Mouse (Mus musculus) midbrain, postnatal 0 days (tissue): ENCODE data around the gene Col27a1. TPM values are rescaled to one million over a fixed set of nuclear protein-coding genes. Genes with fewer than 3 reads are reported as not detected.

Source experiments
- ATAC-seq: fragments of 200-750 bp; cut with Nextera tagmentation; 2 replicates; pipeline ENCODE4 v1.8.0; 2017; ENCODE audit warnings: moderate number of reproducible peaks, mild to moderate bottlenecking, moderate TSS enrichment, moderate library complexity; ENCODE audit not compliant: low FRiP score
- DNase-seq: peaks from one replicate; pipeline ENCODE4 v3.0.0-alpha.2; 2015; ENCODE audit warnings: low spot score
- H3K27ac ChIP-seq: fragments of 300-500 bp; sonication (generic); 2 replicates; pipeline ENCODE4 v1.5.1; 2014; ENCODE audit warnings: low read depth, mild to moderate bottlenecking, low read length, mixed read lengths
- H3K27me3 ChIP-seq: fragments of 300-500 bp; sonication (generic); 2 replicates; pipeline ENCODE4 v1.6.1; 2014; ENCODE audit warnings: low read length, control low read depth, mixed read lengths; ENCODE audit not compliant: insufficient read depth
- H3K36me3 ChIP-seq: fragments of 300-500 bp; sonication (generic); 2 replicates; pipeline ENCODE4 v1.6.1; 2014; ENCODE audit warnings: low read length, control low read depth, mixed read lengths; ENCODE audit not compliant: insufficient read depth
- H3K4me1 ChIP-seq: fragments of 300-500 bp; sonication (generic); 2 replicates; pipeline ENCODE4 v1.6.1; 2014; ENCODE audit warnings: mild to moderate bottlenecking, control low read depth, antibody characterized with exemption, low read length, mixed read lengths; ENCODE audit not compliant: insufficient read depth
- H3K4me2 ChIP-seq: fragments of 300-500 bp; sonication (generic); 2 replicates; pipeline ENCODE4 v1.6.1; 2014; ENCODE audit warnings: low read depth, mild to moderate bottlenecking, low read length, mixed read lengths; ENCODE audit not compliant: poor library complexity, severe bottlenecking
- H3K4me3 ChIP-seq: fragments of 300-500 bp; sonication (generic); 2 replicates; pipeline ENCODE4 v1.5.1; 2014; ENCODE audit warnings: low read depth, mild to moderate bottlenecking, low read length, moderate library complexity
- H3K9ac ChIP-seq: fragments of 300-500 bp; sonication (generic); replicated peaks from 2 replicates; pipeline ENCODE4 v1.6.1; 2014; ENCODE audit warnings: mild to moderate bottlenecking, low read length, moderate library complexity, mixed read lengths; ENCODE audit not compliant: poor library complexity, severe bottlenecking
- H3K9me3 ChIP-seq: fragments of 300-500 bp; sonication (generic); 2 replicates; pipeline ENCODE4 v1.6.1; 2016; ENCODE audit warnings: low read length, control low read depth
- CTCF ChIP-seq: IDR thresholded peaks from 2 replicates; pipeline ENCODE4 v1.5.1; 2016; ENCODE audit warnings: antibody characterized with exemption, mild to moderate bottlenecking
- WGBS: fragments of 180-500 bp; shearing (Covaris S2); extraction: QIAGEN DNeasy Blood & Tissue Kit; methylation state at CpG from one replicate; pipeline ENCODE4 v1.1.7; 2014; 5-methylcytosine and 5-hydroxymethylcytosine counted together
- polyA plus RNA-seq: library from polyadenylated mRNA; unstranded; fragments of >200 nt; fragmentation: Nextera tagmentation; extraction: Ambion mirVana; gene quantifications from 2 replicates; pipeline ENCODE4 v1.2.1, GENCODE M21; 2015
- total RNA-seq: library from RNA; depleted of rRNA; stranded (reverse); fragments of >200 nt; gene quantifications from 2 replicates; pipeline ENCODE4 v1.2.3, GENCODE M21; 2014

Col27a1 gene
- total and polyA plus RNA-seq, 2 experiments from 2014 or later, result 0.88 to 4.8 TPM

DNA sequence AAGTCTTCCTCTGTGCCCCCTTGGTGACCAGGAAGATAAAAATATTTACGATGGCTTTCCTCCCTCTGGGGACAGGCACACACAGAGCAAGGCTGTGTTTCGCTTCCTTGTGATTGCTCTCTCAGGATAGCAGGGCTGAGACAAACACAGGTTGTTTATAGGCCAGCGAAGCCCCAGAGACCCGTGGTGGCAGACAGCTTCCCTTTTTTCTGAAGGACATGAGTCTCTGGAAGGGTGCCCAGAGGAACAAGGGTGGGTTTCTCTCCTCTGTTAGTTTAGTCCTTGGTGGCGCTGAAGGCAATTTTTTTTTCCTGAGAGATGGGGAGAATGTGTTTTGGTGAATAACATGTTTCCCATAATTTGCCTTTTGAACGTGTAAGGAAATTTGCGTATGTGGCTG, 8.2 kb upstream of the Col27a1 start:
- WGBS, result 65% methylated on average over 7 of the region's 7 CpGs
- Histone ChIP-seq H3K9me3 (no peaks in the 10 kb centered on the region), H3K27ac (no peak overlapping the region), H3K4me1 (no peaks in the 10 kb centered on the region), H3K36me3 (no peaks in the 10 kb centered on the region), H3K9ac (no peak overlapping the region), H3K4me3 (no peak overlapping the region), H3K4me2 (no peak overlapping the region), H3K27me3 (no peaks in the 10 kb centered on the region)
- no peak for TF ChIP-seq CTCF
- DNase-seq (peak; percentile 75), ATAC-seq (no peak)

DNA sequence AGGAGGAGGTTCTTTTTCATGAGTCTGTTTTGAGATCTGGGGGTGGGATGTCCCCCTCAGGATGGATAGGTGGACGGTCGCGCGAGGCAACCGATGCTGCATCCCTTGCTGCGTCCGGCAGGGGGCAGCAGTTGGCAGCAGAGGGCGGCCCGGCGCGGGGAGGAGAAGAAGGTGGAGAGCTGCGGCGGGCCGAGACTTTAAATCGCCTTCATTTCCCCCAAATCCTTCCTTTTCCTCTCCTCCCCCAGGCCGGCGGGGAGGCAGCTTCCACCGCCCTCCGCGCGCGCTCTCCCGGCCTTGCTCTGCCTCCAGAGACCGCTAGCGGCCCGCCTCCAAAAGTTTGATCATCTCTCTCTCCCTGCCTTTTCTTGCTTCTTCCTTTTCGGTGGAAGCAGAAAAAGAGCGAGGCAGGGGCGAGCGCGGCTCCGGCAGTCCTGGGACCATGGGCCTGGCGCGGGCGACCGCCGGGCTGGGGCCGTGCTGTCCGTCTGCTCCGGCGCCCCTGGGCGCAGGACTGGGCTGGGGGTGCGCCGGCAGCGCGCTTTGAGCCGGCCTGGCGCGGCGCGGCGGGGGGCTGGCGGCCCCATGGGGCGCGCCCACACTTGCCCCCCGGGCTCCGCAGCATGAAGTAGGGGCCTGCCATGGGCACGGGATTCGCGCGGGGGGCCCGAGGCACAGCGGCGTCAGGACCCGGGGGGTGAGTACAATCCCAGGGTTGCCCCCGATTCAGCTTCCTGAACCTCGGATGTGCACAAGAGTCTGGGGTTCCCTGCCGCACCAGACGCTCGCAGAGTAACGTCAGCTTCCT, 1.6 kb downstream of the Col27a1 start:
- no peaks in the 10 kb centered on the region for H3K9me3 ChIP-seq
- TF ChIP-seq CTCF, result peak; percentile 93
- DNase-seq, result peak; percentile 59
- peak overlapping the region; percentile 44; the same call in 1 of the 2 replicates for H3K9ac ChIP-seq
- H3K27me3 ChIP-seq, result peaks cover 46% of the 10 kb centered on the region
- H3K4me2 ChIP-seq, result peak overlapping the region; percentile 100
- peak overlapping the region; percentile 55 for H3K4me3 ChIP-seq
- H3K4me1 ChIP-seq, result peaks cover 7% of the 10 kb centered on the region; the same call in 1 of the 2 replicates
- no peak overlapping the region for H3K27ac ChIP-seq
- WGBS, result under 1% methylated on average over 57 of the region's 71 CpGs
- no peaks in the 10 kb centered on the region for H3K36me3 ChIP-seq
- ATAC-seq, result peak; percentile 45; the same call in 1 of the 2 replicates

DNA sequence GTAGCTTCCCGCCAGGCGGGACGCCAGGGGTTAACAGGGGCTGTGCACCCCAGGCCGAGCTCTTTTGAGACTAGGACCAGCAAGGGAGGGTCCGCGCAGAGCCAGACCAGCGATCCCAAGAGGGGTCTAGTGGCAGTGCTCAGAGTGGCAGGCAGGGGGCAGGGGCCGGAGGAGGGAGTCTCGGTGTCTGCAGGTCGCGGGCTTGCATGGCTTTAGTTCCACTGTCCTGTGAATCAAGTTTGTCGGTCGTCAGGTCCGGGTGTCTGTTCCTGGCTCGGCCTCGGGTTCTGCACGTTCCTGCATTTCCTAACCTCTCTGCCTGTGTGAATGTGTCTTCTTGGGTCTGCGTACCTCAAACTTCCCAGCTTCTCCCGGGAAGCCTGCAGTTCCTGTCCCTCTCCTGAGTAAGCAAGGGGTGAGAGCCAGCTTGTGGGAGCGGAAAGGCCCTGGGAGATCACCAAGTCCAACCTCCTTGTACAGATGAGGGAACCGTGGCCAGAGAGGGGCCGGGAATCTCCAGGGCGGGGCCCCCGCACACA, 2.3 kb downstream of the Col27a1 start:
- Histone ChIP-seq H3K4me3 (peak overlapping the region; percentile 55), H3K36me3 (no peaks in the 10 kb centered on the region), H3K4me1 (peaks cover 7% of the 10 kb centered on the region; the same call in 1 of the 2 replicates), H3K4me2 (peak overlapping the region; percentile 100), H3K9me3 (no peaks in the 10 kb centered on the region), H3K9ac (0 out of 2 replicates have a peak overlapping the region, but pooled peaks have one; percentile 44), H3K27ac (no peak overlapping the region), H3K27me3 (peaks cover 51% of the 10 kb centered on the region)
- WGBS, result 3% methylated on average over 24 of the region's 24 CpGs
- peak; percentile 71; the same call in 1 of the 2 replicates for ATAC-seq
- DNase-seq, result peak; percentile 55
- peak; percentile 67 for TF ChIP-seq CTCF

DNA sequence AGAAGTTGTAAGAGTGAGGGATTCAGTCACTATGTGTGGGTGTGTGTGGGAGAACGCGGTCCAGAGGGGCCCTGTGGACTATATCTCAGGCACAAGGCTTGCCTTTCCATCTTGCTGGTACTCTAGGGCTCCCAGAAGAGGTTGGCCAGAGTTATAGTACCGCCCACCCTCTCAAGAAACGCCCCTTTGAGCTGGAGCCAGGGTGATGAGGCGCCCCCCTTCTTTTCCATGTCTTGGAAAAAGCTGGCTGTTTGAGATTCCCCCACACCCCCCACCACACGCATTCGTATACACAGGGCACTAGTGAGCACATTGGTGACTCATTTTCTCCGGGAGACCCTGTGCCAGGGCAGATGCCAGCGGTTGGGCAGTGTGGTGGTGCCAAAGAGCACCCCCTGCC, 2.8 kb downstream of the Col27a1 start:
- H3K27me3 ChIP-seq, result peaks cover 46% of the 10 kb centered on the region
- H3K4me1 ChIP-seq, result peaks cover 7% of the 10 kb centered on the region; the same call in 1 of the 2 replicates
- DNase-seq (no peak), ATAC-seq (no peak)
- no peak overlapping the region for H3K9ac ChIP-seq
- no peak overlapping the region for H3K27ac ChIP-seq
- peak overlapping the region; percentile 100; the same call in 1 of the 2 replicates for H3K4me2 ChIP-seq
- peak overlapping the region; percentile 55; the same call in 1 of the 2 replicates for H3K4me3 ChIP-seq
- WGBS, result 28% methylated on average over 9 of the region's 9 CpGs
- no peaks in the 10 kb centered on the region for H3K9me3 ChIP-seq
- TF ChIP-seq CTCF, result no peak
- no peaks in the 10 kb centered on the region for H3K36me3 ChIP-seq

DNA sequence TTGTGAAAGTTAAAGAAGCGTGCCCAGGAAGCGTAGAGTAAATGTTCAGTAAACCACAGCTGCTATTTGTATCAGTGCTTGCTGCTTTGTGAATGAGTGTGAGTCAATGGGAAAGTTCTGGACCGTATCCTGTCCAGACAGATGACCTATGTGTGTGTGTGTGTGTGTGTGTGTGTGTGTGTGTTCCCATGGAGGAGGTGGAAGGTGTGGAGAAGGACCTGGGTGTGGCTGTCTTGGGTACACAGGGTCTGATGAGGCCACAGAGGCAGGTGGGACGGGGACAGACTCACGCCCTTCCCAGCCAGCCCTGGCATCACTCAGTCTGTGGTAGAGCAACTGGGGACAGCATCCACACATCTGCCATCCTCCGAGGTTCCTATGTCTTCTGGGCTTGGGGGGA, 3.7 kb downstream of the Col27a1 start:
- Histone ChIP-seq H3K4me1 (peaks cover 7% of the 10 kb centered on the region; the same call in 1 of the 2 replicates), H3K4me2 (no peak overlapping the region), H3K27me3 (peaks cover 37% of the 10 kb centered on the region), H3K9me3 (no peaks in the 10 kb centered on the region), H3K27ac (no peak overlapping the region), H3K4me3 (no peak overlapping the region), H3K9ac (no peak overlapping the region), H3K36me3 (no peaks in the 10 kb centered on the region)
- WGBS, result 90% methylated on average over 6 of the region's 6 CpGs
- DNase-seq, result no peak
- TF ChIP-seq CTCF, result no peak
- no peak for ATAC-seq

DNA sequence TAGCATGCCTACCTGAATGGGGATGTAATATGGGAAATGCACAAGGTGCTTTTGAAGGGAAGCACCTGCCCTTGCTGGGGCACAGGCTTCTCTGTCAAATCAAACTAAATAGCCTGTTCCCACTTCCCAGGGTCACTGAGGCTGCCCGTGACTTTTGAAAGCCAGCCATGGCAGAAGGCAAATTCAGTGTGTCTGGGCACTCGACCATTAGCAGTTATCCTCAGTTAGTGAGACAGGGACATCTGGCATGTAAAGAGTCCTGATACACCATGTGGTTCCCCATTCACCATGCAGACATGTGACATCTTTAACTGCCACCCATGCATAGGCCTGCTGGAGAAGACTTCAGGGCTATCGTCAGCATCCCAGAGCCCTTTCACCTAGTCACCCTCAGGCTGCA, 5.3 kb downstream of the Col27a1 start:
- ATAC-seq (no peak), DNase-seq (peak; percentile 58)
- Histone ChIP-seq H3K4me3 (no peak overlapping the region), H3K9me3 (no peaks in the 10 kb centered on the region), H3K27me3 (peaks cover 24% of the 10 kb centered on the region), H3K36me3 (no peaks in the 10 kb centered on the region), H3K9ac (no peak overlapping the region), H3K4me1 (peaks cover 3% of the 10 kb centered on the region; the same call in 1 of the 2 replicates), H3K27ac (no peak overlapping the region), H3K4me2 (no peak overlapping the region)
- WGBS, result 86% methylated on average over 3 of the region's 3 CpGs
- TF ChIP-seq CTCF, result no peak
